Mouse (Mus musculus): ENCODE data around the gene Zfp940.

GRCm38 (mm10) chr7:29890501-29890900 lies 37.0 kb upstream of the Zfp940 start:
- TF ChIP-seq CTCF (conservative IDR thresholded peaks at IDR 0.05 in 1 of 2, IDR thresholded peaks at IDR 0.05 in 1 of 2; ENCODE audit: low read depth in 2 of 2, low read length in 2 of 2), result no peak
- TF ChIP-seq POLR2AphosphoS2 (IDR thresholded peaks at IDR 0.05; ENCODE audit: low read depth, low read length), result no peak
